Mouse (Mus musculus) embryo, embryonic 10.5 days (tissue): ENCODE data around the gene Mier1.

Source experiments
- DNase-seq: peaks from one replicate; pipeline ENCODE4 v3.0.0-alpha.2; 2015; ENCODE audit warnings: low spot score

Mier1 gene

GRCm38 (mm10) chr4:103114184-103115111 lies at the start of gene Mier1, which contains the start of gene Wdr78:
Gene Mier1 (plus strand): TSS chr4:103114390.
Gene Wdr78 (minus strand): TSS chr4:103114555.
- DNase-seq: peak; percentile 97

- DNase-seq: no peak
These were observed 49.8 kb upstream of the Mier1 start for GRCm38 (mm10) chr4:103064421-103064820.

GRCm38 (mm10) chr4:103064976-103065375 lies 49.2 kb upstream of the Mier1 start:
- DNase-seq: no peak

- no peak for DNase-seq
These were observed 46.1 kb upstream of the Mier1 start for GRCm38 (mm10) chr4:103067906-103068655.

GRCm38 (mm10) chr4:103070631-103071030 lies 43.6 kb upstream of the Mier1 start:
- no peak for DNase-seq

- no peak for DNase-seq
These were observed 29.0 kb upstream of the Mier1 start for GRCm38 (mm10) chr4:103085237-103085636.

GRCm38 (mm10) chr4:103095921-103096320 lies 18.3 kb upstream of the Mier1 start:
- no peak for DNase-seq

- DNase-seq: no peak
These were observed 15.7 kb upstream of the Mier1 start for GRCm38 (mm10) chr4:103098532-103098931.

GRCm38 (mm10) chr4:103112651-103113050 lies 1.5 kb upstream of the Mier1 start:
- no peak for DNase-seq

- DNase-seq: peak; percentile 33
These were observed 788 bp upstream of the Mier1 start for GRCm38 (mm10) chr4:103113402-103113801.

- DNase-seq: no peak
These were observed 4.7 kb downstream of the Mier1 start for GRCm38 (mm10) chr4:103118888-103119228.

GRCm38 (mm10) chr4:103119229-103120027 lies 5.2 kb downstream of the Mier1 start:
- DNase-seq: peak; percentile 84

- peak; percentile 47 for DNase-seq
These were observed 5.8 kb downstream of the Mier1 start for GRCm38 (mm10) chr4:103120028-103120384.

GRCm38 (mm10) chr4:103120395-103120794 lies 6.2 kb downstream of the Mier1 start:
- no peak for DNase-seq

GRCm38 (mm10) chr4:103120874-103121389 lies 6.7 kb downstream of the Mier1 start:
- no peak for DNase-seq

- DNase-seq: no peak
These were observed 8.9 kb downstream of the Mier1 start for GRCm38 (mm10) chr4:103123086-103123485.

- no peak for DNase-seq
These were observed 9.4 kb downstream of the Mier1 start for GRCm38 (mm10) chr4:103123606-103124005.

- no peak for DNase-seq
These were observed 12.3 kb downstream of the Mier1 start for GRCm38 (mm10) chr4:103126533-103126932.

- no peak for DNase-seq
These were observed 22.8 kb downstream of the Mier1 start for GRCm38 (mm10) chr4:103136946-103137345.

GRCm38 (mm10) chr4:103146339-103146738 lies 32.1 kb downstream of the Mier1 start:
- peak; percentile 80 for DNase-seq

- DNase-seq: no peak
These were observed 37.8 kb downstream of the Mier1 start for GRCm38 (mm10) chr4:103151946-103152345.

- DNase-seq: no peak
These were observed 44.6 kb downstream of the Mier1 start for GRCm38 (mm10) chr4:103158781-103159180.
